Mouse (Mus musculus) heart, postnatal 36 days (tissue): Measurements from ENCODE around the gene D430041D05Rik. TPM values are rescaled to one million over a fixed set of nuclear protein-coding genes. Genes with fewer than 3 reads are reported as not detected.
"Not testable (repeated sequence)": the region's sequence is repeated elsewhere in the genome, so short reads cannot be mapped to it uniquely, and the experiment has no call there.

Experiments
- DNase-seq, 2 experiments: peaks; one replicate each; pipeline ENCODE4 v3.0.0; 2021 to 2022
- intact Hi-C: fragments of 180-260 bp; cut with DNase I; formaldehyde crosslinking; loops from one replicate; pipeline ENCODE4 v1.15.1; 2025
- microRNA-seq, 2 experiments: library from miRNA; unstranded; fragments of <30 nt; microRNA quantifications; one replicate each; pipeline ENCODE4 v1.2.0; 2021; ENCODE audit warnings: borderline number of aligned reads in 2 of 2
- total RNA-seq, 2 experiments: library from RNA; stranded (reverse); gene quantifications; 2 replicates each; pipeline ENCODE4 v1.2.3; 2021

Gene D430041D05Rik
- total RNA-seq, 2 experiments from 2014 or later: 0.03 TPM; not detected in 1

DNA sequence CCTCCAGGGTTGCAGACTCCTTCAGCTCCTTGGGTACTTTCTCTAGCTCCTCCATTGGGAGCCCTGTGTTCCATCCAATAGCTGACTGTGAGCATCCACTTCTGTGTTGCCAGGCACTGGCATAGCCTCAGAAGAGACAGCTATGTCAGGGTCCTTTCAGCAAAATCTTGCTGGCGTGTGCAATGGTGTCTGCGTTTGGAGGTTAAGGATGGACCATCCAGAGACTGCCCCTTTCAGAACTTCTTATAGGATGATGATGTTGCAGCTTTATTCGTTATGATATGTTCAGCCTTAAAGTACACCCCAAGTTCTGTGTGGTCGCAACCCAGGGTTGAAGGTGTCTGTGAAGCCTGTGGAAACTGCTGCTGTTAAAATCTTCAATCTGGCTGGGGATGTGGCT lies 313.4 kb downstream of the D430041D05Rik start:
- not testable (repeated sequence) for DNase-seq
- intact Hi-C loops: loop anchor here (2.0 kb wide), 2 partner anchors 25 to 63 kb away; partner anchors contain the start of gene A930018P22Rik

DNA sequence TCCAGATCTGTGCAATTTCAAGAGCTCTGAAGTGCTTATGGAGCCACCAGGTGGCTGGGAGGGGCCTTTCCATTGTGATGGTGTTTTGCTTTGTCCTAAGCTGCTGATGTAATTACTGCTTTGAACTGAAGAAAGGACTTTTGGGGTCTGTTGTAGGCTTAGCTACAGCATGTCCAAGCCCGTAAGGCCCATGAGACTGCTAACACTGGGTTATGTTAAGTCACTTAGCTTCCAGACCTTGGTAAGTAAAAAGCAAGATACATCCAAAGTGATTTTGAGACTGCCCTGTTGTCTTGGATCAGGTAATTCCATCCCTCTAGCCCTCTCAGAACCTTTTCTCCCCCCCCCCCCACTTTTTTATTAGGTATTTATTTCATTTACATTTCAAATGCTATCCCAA lies 314.0 kb downstream of the D430041D05Rik start:
- DNase-seq: not testable (repeated sequence)
- intact Hi-C loops: loop anchor here (2.0 kb wide), 2 partner anchors 26 to 62 kb away; partner anchors contain the start of gene A930018P22Rik

DNA sequence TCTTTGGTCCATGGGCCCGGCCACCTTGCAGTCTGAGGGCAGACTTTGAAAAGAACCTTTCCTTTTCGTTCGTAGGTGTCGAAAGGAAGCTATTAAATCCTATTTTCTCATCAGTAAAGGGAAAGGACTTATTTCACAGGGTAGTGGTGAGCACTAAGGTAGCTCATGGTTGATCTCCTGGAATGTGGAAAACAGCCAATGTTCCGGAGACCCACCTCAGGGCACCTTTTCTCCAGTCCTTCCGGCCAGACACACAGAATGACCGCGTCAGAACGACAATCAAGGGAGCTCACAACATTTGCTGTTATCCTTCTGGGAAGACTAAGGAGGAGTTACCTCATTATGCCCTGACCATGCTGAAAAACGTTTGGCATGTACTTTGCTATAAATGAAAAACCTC lies 314.6 kb downstream of the D430041D05Rik start:
- intact Hi-C loops: loop anchor here (2.0 kb wide), 2 partner anchors 27 to 61 kb away; partner anchors contain the start of gene A930018P22Rik
- DNase-seq: no peak

GRCm38 (mm10) chr2:104095741-104096213 lies 315.0 kb downstream of the D430041D05Rik start, which contains the start of gene Cd59a:
Cd59a (plus strand) TSS chr2:104095801.
- intact Hi-C loops: loop anchor here (1.0 to 2.0 kb wide), 3 partner anchors 27 to 61 kb away; partner anchors contain the start of genes A930018P22Rik and Gm10799
- peak; percentile 83 to 86 for DNase-seq

DNA sequence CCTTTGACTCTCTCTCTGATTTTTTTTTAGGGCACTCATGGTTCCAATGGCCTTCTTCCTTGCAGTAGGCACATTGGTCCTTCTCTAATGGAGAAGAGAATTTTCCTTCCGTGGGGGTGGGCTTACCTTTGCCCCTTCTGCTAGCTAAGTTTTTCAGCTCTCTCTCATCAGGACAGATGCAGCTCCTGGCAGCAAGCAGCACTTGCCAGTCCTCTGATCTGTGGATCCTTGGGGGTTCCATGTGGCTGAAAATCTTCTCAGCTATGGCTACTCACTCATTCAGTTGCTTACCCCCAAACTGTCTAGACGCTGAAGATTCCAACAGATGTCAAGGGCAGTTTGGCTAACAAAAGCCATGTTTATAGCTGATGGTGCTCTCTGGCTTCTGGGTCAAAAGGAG lies 317.5 kb downstream of the D430041D05Rik start:
- intact Hi-C loops: no loop called here

More for the DNA sequence above, 317.5 kb downstream of the D430041D05Rik start:
- DNase-seq: no peak

Small RNAs within 50 kb of the gene (microRNA-seq; reads per million reads assigned to microRNA genes)
- gene Mir1902: 0 to 0.72 reads per million in 2 experiments

Other genes with a start within 250 kb of the D430041D05Rik start
- gene Hipk3, start 83.4 kb upstream of the D430041D05Rik start, total RNA-seq: 100 to 1,000 TPM; 209 to 219 TPM
- gene Cstf3, start 179.5 kb upstream of the D430041D05Rik start, total RNA-seq: 10 to 100 TPM in 1 of 2 experiments, 1 to 10 TPM in 1; 10.0 to 10.7 TPM